Mouse (Mus musculus): ENCODE results near the gene Bcl7c. TPM values are rescaled to one million over a fixed set of nuclear protein-coding genes. Genes with fewer than 3 reads are reported as not detected.

Gene Bcl7c
- polyA plus RNA-seq, 1 experiment from 2014 or later, result 49.5 TPM

DNA sequence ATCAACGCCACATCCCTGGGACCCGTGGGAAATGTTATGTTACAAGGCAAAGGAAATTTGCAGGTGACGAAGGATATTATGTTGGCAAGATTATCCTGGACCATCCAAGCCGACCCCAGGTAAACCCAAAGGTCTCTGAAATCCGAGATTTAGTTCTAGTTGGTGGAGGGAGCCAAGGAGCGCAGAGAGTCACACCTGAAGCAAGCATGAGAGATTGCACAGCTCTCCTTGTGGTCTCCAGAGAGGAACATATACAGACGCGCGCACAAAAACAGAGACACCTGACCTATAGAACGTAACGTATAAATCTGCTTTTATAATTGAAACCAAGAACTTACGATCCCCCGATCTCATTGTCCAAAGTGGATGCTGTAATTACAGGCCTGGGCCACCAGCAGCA is 28.2 kb downstream of the Bcl7c start:
- H3K4me1 ChIP-seq (replicated peaks), result peaks cover 27% of the 10 kb centered on the region
- H3K4me2 ChIP-seq, result no peak overlapping the region
- WGBS, result 90% methylated on average over 13 of the region's 13 CpGs
- H3K4me3 ChIP-seq, result no peak overlapping the region
- no peak overlapping the region for H3K27ac ChIP-seq (ENCODE audit: poor library complexity, severe bottlenecking)
- no peak overlapping the region for H3K9ac ChIP-seq
- H3K27me3 ChIP-seq (replicated peaks), result no peaks in the 10 kb centered on the region
- no peak for ATAC-seq (ENCODE audit: insufficient number of reproducible peaks, low FRiP score)
- H3K36me3 ChIP-seq, result peaks cover 5% of the 10 kb centered on the region; the same call in 1 of the 2 replicates
- H3K9me3 ChIP-seq (replicated peaks), result no peaks in the 10 kb centered on the region

- Histone ChIP-seq H3K36me3 (no peaks in the 10 kb centered on the region), H3K9ac (no peak overlapping the region), H3K9me3 (replicated peaks) (no peaks in the 10 kb centered on the region), H3K4me1 (replicated peaks) (peaks cover 25% of the 10 kb centered on the region), H3K4me2 (no peak overlapping the region), H3K4me3 (no peak overlapping the region), H3K27me3 (replicated peaks) (no peaks in the 10 kb centered on the region), H3K27ac (ENCODE audit: poor library complexity, severe bottlenecking) (no peak overlapping the region)
- ATAC-seq (ENCODE audit: insufficient number of reproducible peaks, low FRiP score), result no peak
- WGBS, result 80% methylated on average over 2 of the region's 2 CpGs
These were observed 29.9 kb downstream of the Bcl7c start for GRCm38 (mm10) chr7:127678811-127679210.

DNA sequence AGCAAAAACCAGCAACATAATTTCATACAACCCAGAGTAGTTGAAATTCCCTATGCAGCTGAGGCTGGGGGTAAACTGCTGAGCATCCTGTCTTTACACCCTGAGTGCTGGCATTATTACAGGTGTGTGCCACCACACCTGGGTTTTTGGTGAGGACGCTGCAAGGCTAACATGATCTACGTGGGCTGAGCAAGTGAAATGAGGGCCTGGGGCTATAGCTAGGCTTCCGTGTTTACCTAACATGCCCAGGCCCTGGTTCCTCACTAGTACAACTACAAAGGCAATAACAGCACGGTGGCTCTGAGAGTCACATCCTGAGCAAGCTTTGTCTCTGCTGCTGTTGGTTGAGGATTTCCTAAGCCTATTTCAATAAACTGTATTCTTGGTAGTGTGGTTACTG is 31.1 kb downstream of the Bcl7c start:
- Histone ChIP-seq H3K9me3 (replicated peaks) (no peaks in the 10 kb centered on the region), H3K27me3 (replicated peaks) (no peaks in the 10 kb centered on the region), H3K4me3 (no peak overlapping the region), H3K4me2 (no peak overlapping the region), H3K27ac (ENCODE audit: poor library complexity, severe bottlenecking) (no peak overlapping the region), H3K4me1 (replicated peaks) (peaks cover 17% of the 10 kb centered on the region), H3K9ac (no peak overlapping the region), H3K36me3 (no peaks in the 10 kb centered on the region)
- no peak for ATAC-seq (ENCODE audit: insufficient number of reproducible peaks, low FRiP score)
- WGBS, result 81% methylated on average over 4 of the region's 4 CpGs

- Histone ChIP-seq H3K27me3 (replicated peaks) (no peaks in the 10 kb centered on the region), H3K9ac (no peak overlapping the region), H3K4me1 (replicated peaks) (peaks cover 11% of the 10 kb centered on the region), H3K4me2 (no peak overlapping the region), H3K9me3 (replicated peaks) (no peaks in the 10 kb centered on the region), H3K36me3 (no peaks in the 10 kb centered on the region), H3K27ac (ENCODE audit: poor library complexity, severe bottlenecking) (no peak overlapping the region), H3K4me3 (no peak overlapping the region)
- ATAC-seq (ENCODE audit: insufficient number of reproducible peaks, low FRiP score), result no peak
- 69% methylated on average over 6 of the region's 6 CpGs for WGBS
These were observed 31.7 kb downstream of the Bcl7c start for GRCm38 (mm10) chr7:127677077-127677476.

DNA sequence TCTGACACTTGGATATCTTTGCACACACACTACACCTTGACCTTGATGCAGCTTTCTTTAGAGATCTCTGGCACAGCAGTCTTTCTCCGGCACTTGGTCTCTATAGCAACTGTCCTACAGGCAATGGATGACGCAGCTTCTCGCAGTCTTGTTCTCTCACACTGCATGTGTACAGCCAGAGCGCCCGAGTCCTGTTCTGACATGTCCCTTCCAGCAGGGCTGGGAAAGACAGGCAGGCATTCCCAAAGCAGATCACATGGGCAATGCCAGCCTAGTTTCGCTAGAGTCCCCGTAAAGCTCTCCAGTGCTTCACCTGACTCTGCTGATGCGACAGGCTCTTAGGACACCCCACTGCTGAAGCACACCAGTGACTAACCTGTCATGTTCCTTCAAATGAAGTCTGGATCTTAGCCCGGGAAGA is 33.3 kb downstream of the Bcl7c start:
- no peak overlapping the region for H3K4me2 ChIP-seq
- H3K9ac ChIP-seq, result no peak overlapping the region
- ATAC-seq (ENCODE audit: insufficient number of reproducible peaks, low FRiP score), result peak; percentile 18; the same call in 1 of the 2 replicates
- H3K9me3 ChIP-seq (replicated peaks), result no peaks in the 10 kb centered on the region
- no peaks in the 10 kb centered on the region for H3K27me3 ChIP-seq (replicated peaks)
- H3K27ac ChIP-seq (ENCODE audit: poor library complexity, severe bottlenecking), result no peak overlapping the region
- 74% methylated on average over 9 of the region's 9 CpGs for WGBS
- H3K36me3 ChIP-seq, result no peaks in the 10 kb centered on the region
- H3K4me1 ChIP-seq (replicated peaks), result peaks cover 5% of the 10 kb centered on the region; the same call in 1 of the 2 replicates
- no peak overlapping the region for H3K4me3 ChIP-seq

- Histone ChIP-seq H3K4me2 (no peak overlapping the region), H3K27me3 (replicated peaks) (no peaks in the 10 kb centered on the region), H3K9ac (0 out of 2 replicates have a peak overlapping the region, but pooled peaks have one; percentile 25), H3K9me3 (replicated peaks) (no peaks in the 10 kb centered on the region), H3K27ac (ENCODE audit: poor library complexity, severe bottlenecking) (no peak overlapping the region), H3K4me1 (replicated peaks) (peaks cover 5% of the 10 kb centered on the region; the same call in 1 of the 2 replicates), H3K36me3 (no peaks in the 10 kb centered on the region), H3K4me3 (no peak overlapping the region)
- WGBS, result 1% methylated on average over 5 of the region's 5 CpGs
- ATAC-seq (ENCODE audit: insufficient number of reproducible peaks, low FRiP score), result peak; percentile 72; the same call in 1 of the 2 replicates
These were observed 33.8 kb downstream of the Bcl7c start for GRCm38 (mm10) chr7:127674977-127675376.

- 63% methylated on average over 4 of the region's 4 CpGs for WGBS
- ATAC-seq (ENCODE audit: insufficient number of reproducible peaks, low FRiP score), result no peak
- H3K9me3 ChIP-seq (replicated peaks), result no peaks in the 10 kb centered on the region
- H3K4me1 ChIP-seq (replicated peaks), result peaks cover 8% of the 10 kb centered on the region; the same call in 1 of the 2 replicates
- H3K9ac ChIP-seq, result no peak overlapping the region
- no peaks in the 10 kb centered on the region for H3K36me3 ChIP-seq
- H3K27me3 ChIP-seq (replicated peaks), result no peaks in the 10 kb centered on the region
- H3K4me3 ChIP-seq, result no peak overlapping the region
- H3K4me2 ChIP-seq, result no peak overlapping the region
- H3K27ac ChIP-seq (ENCODE audit: poor library complexity, severe bottlenecking), result no peak overlapping the region
These were observed 36.0 kb downstream of the Bcl7c start for GRCm38 (mm10) chr7:127672776-127673175.

DNA sequence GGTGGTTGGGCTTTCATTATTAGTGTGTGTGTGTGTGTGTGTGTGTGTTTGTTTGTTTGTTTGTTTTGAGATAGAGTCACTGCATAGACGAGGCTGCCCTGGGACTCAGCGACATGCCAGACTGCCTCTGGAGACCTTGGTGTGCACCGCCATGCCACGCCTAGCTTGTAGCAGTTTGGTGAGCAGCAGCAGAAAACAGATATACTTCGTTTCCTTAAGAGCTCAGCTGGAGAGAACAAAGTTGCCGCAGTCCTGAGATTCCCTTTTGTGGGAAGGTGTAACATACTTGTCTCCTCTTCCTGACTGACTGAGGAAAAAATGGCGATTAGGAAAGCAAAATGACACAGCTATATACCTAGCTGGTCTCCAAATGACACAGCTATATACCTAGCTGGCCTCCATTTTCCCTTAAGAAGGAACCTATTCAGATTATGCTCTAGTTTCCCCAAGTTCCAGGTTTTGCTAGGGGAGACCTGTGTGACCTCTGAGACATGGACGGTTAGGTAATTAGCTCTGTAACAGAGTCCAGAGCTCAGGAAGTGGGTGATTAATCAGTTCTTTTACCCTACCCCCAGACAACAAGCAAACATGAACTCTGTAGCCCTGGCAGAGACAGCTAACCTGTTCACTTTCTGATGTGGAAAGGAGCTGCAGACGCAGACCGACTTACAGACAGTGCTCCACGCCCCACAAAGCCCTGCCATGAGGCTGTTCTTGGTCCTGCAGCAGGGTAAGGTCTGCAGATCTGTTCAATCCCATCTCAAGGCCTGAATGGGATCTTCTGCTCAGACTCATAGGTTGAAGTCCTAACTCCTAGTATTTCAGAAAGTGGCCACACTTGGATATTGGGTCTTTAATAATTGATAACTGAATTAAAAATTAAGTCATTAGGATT is 36.6 kb downstream of the Bcl7c start:
- Histone ChIP-seq H3K36me3 (no peaks in the 10 kb centered on the region), H3K4me3 (no peak overlapping the region), H3K4me2 (no peak overlapping the region), H3K9me3 (replicated peaks) (no peaks in the 10 kb centered on the region), H3K4me1 (replicated peaks) (peaks cover 14% of the 10 kb centered on the region), H3K27me3 (replicated peaks) (no peaks in the 10 kb centered on the region), H3K9ac (no peak overlapping the region), H3K27ac (ENCODE audit: poor library complexity, severe bottlenecking) (no peak overlapping the region)
- no peak for ATAC-seq (ENCODE audit: insufficient number of reproducible peaks, low FRiP score)
- 61% methylated on average over 11 of the region's 11 CpGs for WGBS

DNA sequence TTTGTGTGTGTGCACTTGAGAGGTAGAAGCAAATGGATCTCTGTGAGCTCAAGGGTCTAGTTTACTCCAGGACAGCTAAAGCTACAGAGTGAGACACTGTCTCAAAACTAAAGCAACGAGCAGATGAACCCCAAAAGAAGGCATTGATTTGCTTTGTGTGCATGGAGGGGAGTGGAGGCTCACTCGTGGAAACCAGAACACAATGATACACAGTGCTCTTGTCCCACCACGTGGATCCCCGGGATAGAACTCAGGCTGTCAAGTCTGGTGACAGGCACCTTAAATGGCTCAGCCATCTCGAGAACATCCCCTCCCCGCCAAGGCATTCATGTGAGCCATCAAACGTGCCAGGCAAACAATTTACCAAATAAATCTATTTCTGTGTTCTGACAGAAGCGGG is 41.6 kb downstream of the Bcl7c start:
- Histone ChIP-seq H3K27me3 (replicated peaks) (no peaks in the 10 kb centered on the region), H3K4me3 (no peak overlapping the region), H3K9me3 (replicated peaks) (no peaks in the 10 kb centered on the region), H3K4me2 (no peak overlapping the region), H3K27ac (ENCODE audit: poor library complexity, severe bottlenecking) (no peak overlapping the region), H3K36me3 (peaks cover 6% of the 10 kb centered on the region; the same call in 1 of the 2 replicates), H3K9ac (no peak overlapping the region), H3K4me1 (replicated peaks) (peaks cover 11% of the 10 kb centered on the region)
- no peak for ATAC-seq (ENCODE audit: insufficient number of reproducible peaks, low FRiP score)
- 41% methylated on average over 8 of the region's 8 CpGs for WGBS

DNA sequence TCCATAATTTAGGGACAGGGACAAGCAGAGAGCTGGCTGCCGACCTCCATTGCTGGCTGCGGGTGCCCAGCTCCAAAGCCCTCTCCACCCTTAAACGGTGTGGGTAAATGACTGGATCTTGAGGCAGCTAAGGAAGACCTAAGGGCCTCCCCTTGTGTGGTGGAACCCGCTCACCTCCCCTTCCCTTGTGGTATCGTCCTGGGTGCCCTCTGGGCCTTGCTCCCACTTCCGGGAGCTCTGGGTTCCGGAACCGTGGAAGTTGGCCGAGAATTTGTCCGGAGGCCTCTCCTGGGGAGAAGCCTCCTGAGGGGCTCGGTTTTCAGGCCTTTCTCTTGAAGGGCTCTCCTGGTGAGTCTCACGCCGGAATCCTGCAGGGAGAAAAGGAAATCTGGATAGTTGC is 42.1 kb downstream of the Bcl7c start:
- no peak for ATAC-seq (ENCODE audit: insufficient number of reproducible peaks, low FRiP score)
- no peaks in the 10 kb centered on the region for H3K9me3 ChIP-seq (replicated peaks)
- no peak overlapping the region for H3K27ac ChIP-seq (ENCODE audit: poor library complexity, severe bottlenecking)
- H3K4me1 ChIP-seq (replicated peaks), result peaks cover 11% of the 10 kb centered on the region
- H3K4me2 ChIP-seq, result no peak overlapping the region
- H3K4me3 ChIP-seq, result no peak overlapping the region
- peaks cover 6% of the 10 kb centered on the region; the same call in 1 of the 2 replicates for H3K36me3 ChIP-seq
- H3K27me3 ChIP-seq (replicated peaks), result no peaks in the 10 kb centered on the region
- H3K9ac ChIP-seq, result no peak overlapping the region
- 81% methylated on average over 13 of the region's 13 CpGs for WGBS

DNA sequence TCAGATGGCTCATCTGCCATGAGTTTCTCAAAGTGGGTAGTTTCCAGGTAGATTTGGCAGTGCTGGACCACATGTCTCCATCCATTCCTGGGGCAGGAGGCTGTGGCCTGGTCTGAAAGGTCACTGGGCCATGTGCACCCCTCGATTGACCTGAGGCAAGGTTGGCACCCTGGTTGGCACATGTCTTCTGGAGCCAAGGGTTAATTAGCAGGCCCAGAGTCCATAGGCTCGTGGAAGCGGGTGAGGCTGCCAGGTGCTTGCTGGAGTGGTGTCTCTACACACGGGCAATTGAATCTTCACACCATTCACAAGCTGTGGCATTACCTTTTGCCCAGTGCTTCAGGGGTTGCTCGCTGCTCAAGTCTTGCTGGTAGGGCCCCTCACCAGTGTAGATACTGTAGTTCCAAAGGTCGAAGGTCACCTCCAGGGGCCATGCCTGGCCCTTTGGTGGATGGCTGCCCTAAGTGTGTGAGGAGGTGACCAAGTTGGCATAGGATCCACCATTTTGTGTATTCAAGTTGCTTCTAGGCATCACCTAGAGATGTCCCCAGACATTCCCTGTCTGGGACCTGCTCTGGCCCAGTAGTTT is 42.6 kb downstream of the Bcl7c start:
- Histone ChIP-seq H3K27ac (ENCODE audit: poor library complexity, severe bottlenecking) (no peak overlapping the region), H3K4me1 (replicated peaks) (peaks cover 11% of the 10 kb centered on the region), H3K9ac (no peak overlapping the region), H3K36me3 (peaks cover 6% of the 10 kb centered on the region; the same call in 1 of the 2 replicates), H3K4me2 (no peak overlapping the region), H3K9me3 (replicated peaks) (no peaks in the 10 kb centered on the region), H3K4me3 (no peak overlapping the region), H3K27me3 (replicated peaks) (no peaks in the 10 kb centered on the region)
- WGBS, result 91% methylated on average over 6 of the region's 6 CpGs
- no peak for ATAC-seq (ENCODE audit: insufficient number of reproducible peaks, low FRiP score)
